Mouse (Mus musculus): ENCODE measurements around the gene Cdr2. TPM values are rescaled to one million over a fixed set of nuclear protein-coding genes. Genes with fewer than 3 reads are reported as not detected.
A peak's percentile ranks its signal among the peaks of the same experiment; 100 is the strongest.
"Not testable (repeated sequence)": the region's sequence is repeated elsewhere in the genome, so short reads cannot be mapped to it uniquely, and the experiment has no call there.

Gene Cdr2
- 19.6 and 23.1 TPM in 2 replicates for polyA plus RNA-seq (2014; fragmentation: Nextera tagmentation; extraction: Ambion mirVana)

DNA sequence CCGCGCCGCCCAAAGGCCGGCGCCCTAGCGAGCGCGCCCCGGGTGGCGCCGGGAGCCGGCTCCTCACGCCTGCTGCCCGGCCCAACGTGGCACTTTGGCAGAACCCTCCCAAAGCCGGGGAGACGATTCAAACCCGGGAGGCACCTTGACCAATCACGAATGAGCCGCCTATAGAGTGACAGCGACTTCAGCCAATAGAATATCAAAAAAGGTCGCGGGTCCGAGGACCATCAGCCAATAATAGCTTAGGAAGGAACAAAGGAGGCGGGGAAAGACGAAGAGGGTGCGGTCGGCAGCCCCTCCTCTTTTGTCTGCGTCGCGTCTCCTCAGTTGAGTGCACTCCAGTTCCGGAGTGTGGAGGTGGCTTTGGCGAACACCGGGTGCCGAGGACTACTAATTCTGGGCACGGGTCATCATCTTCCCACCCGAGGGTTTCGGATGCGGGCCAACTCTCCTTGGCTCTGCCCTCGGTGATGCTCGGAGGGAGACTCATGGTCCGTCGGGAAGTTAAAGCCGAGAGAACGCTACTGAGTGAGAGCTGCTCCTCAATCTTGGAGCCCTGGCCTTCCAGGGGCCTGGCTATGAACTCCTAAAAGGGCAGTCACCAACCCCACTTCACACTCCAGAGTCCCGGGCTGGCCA is at the start of gene Cdr2, which contains the start of gene Mfsd13b:
TSS of gene Cdr2 (minus strand) at position 113 of the 642 bp plus-strand sequence.
TSS of gene Mfsd13b (plus strand) at position 310 of the 642 bp plus-strand sequence.
- Histone ChIP-seq H3K36me3 (replicated peaks; ENCODE audit: control insufficient read depth, insufficient read depth) (no peaks in the 10 kb centered on the region), H3K4me1 (replicated peaks; ENCODE audit: control insufficient read depth, insufficient read depth, low read length) (peaks cover 24% of the 10 kb centered on the region), H3K27me3 (ENCODE audit: control insufficient read depth, insufficient read depth, low read length) (no peaks in the 10 kb centered on the region), H3K4me2 (replicated peaks) (peak within 1 kb of the TSS; percentile 59), H3K9me3 (ENCODE audit: control insufficient read depth, low read length) (no peaks in the 10 kb centered on the region), H3K27ac (peak within 1 kb of the TSS; percentile 59), H3K4me3 (replicated peaks; ENCODE audit: low read length) (peak within 1 kb of the TSS; percentile 95), H3K9ac (peak within 1 kb of the TSS; percentile 82)
- ATAC-seq (ENCODE audit: low FRiP score) (peak; percentile 98), DNase-seq (ENCODE audit: low spot score) (peak; percentile 100)
- under 1% methylated on average over 46 of the region's 46 CpGs for WGBS

DNA sequence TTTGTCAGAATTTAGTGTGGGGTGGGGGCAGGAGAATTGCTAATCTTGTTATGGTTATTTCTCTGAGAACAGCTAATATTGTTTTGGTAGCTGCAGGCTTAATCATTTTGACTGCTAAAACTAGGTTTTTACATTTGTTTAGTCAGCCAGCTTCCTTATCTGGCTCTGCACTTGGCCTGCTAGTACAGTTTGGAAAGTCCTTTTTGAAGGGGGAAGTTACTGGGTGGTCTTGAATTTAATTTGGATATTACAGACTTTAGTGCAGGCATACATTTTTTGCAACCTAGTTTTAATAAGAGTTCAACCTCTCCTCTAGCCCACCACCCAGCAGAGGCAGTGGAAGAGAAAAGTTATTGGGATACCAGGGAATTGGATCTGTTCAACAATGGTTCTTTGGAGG is 47.8 kb upstream of the Cdr2 start:
- not testable (repeated sequence) for ATAC-seq (ENCODE audit: low FRiP score); H3K27me3 ChIP-seq (ENCODE audit: control insufficient read depth, insufficient read depth, low read length); H3K27ac ChIP-seq; H3K36me3 ChIP-seq (replicated peaks; ENCODE audit: control insufficient read depth, insufficient read depth); H3K9ac ChIP-seq; H3K4me3 ChIP-seq (replicated peaks; ENCODE audit: low read length); H3K4me1 ChIP-seq (replicated peaks; ENCODE audit: control insufficient read depth, insufficient read depth, low read length); H3K4me2 ChIP-seq (replicated peaks); H3K9me3 ChIP-seq (ENCODE audit: control insufficient read depth, low read length); DNase-seq (ENCODE audit: low spot score)

DNA sequence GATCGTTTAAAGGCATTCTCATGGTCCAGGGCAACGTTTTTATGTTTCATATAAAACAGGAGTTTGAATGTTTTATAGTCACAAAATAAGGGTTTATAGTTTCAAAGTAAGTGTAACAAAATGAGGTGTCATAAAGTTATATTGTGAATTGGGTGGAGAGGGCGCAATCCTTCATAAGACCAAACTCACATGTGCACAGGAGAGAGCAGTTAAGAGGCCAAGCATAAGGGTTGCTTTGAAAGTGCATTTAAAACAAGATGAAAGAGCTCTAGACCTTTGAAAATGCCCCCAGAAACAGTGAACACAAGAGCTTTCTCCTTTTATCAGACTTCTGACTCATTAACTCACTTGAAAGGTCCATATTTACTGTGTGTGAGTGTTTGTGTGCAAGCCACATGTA is 44.2 kb upstream of the Cdr2 start:
- no peak overlapping the region for H3K4me3 ChIP-seq (replicated peaks; ENCODE audit: low read length)
- 69% methylated on average over 3 of the region's 3 CpGs for WGBS
- H3K9ac ChIP-seq, result no peak overlapping the region
- DNase-seq (ENCODE audit: low spot score), result no peak
- H3K27me3 ChIP-seq (ENCODE audit: control insufficient read depth, insufficient read depth, low read length), result 0 out of 2 replicates have a peak, but pooled peaks cover 3% of the 10 kb centered on the region
- ATAC-seq (ENCODE audit: low FRiP score), result no peak
- H3K9me3 ChIP-seq (ENCODE audit: control insufficient read depth, low read length), result no peaks in the 10 kb centered on the region
- H3K27ac ChIP-seq, result no peak overlapping the region
- no peaks in the 10 kb centered on the region for H3K4me1 ChIP-seq (replicated peaks; ENCODE audit: control insufficient read depth, insufficient read depth, low read length)
- no peaks in the 10 kb centered on the region for H3K36me3 ChIP-seq (replicated peaks; ENCODE audit: control insufficient read depth, insufficient read depth)
- H3K4me2 ChIP-seq (replicated peaks), result no peak overlapping the region

DNA sequence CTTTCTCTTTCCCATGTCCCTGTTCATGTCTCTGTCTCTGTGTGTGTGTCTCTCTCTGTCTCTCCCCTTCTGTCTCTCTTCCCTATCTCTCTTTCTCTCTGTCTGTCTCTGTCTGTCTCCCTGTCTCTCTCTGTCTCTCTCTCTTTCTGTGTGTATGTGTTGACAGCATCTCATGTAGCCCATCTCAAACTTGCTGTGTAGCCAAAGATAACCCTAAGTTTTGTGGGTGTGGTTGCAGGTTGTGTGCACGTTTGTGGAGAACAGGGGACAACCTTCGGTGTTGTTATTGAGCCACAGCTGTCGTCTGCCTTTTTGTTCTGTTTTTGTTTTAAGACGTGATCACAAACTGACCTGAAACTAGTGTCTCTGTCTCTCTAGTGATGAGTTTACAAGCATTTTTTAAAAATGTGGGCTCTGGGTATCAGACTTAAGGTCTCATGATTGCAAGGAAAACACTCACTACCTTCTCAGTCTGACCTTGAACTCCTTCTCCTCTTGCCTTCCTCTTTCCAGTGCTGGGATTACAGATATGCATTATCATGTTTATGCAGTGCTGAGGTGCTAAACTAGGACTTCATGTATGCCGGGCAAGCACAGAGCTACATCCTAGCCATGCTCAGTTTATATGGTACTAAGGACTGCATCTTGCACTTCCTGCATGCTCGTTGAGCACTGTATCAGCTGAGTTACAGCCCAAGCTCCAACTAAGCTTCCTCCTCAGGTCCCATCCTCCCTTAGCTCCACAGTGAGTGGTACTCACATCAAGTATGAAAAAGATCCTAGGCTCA is 43.3 kb upstream of the Cdr2 start:
- WGBS, result 81% methylated on average over 6 of the region's 6 CpGs

DNA sequence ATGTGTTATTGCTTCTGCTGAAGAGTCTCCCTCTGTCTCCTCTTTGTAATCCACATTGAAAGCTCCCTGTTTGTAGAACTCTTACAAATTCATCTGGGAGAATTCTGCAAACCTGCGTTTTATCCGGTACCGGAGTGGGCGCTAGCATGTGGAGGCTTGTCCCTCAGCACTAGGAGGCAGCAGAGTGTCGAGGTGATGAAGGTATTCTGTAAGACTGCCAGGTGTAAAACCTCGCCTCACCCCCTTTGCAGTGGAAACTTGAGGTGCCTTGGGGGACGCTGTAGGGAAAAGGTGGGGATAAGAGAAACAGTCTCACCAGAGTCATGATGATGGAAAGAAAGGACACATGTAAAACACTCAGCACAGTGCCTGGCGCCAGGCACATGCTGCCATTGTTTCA is 38.2 kb upstream of the Cdr2 start:
- Histone ChIP-seq H3K36me3 (replicated peaks; ENCODE audit: control insufficient read depth, insufficient read depth) (no peaks in the 10 kb centered on the region), H3K4me2 (replicated peaks) (no peak overlapping the region), H3K9ac (no peak overlapping the region), H3K27me3 (ENCODE audit: control insufficient read depth, insufficient read depth, low read length) (no peaks in the 10 kb centered on the region), H3K9me3 (ENCODE audit: control insufficient read depth, low read length) (no peaks in the 10 kb centered on the region), H3K4me1 (replicated peaks; ENCODE audit: control insufficient read depth, insufficient read depth, low read length) (no peaks in the 10 kb centered on the region), H3K27ac (no peak overlapping the region), H3K4me3 (replicated peaks; ENCODE audit: low read length) (no peak overlapping the region)
- ATAC-seq (ENCODE audit: low FRiP score) (no peak), DNase-seq (ENCODE audit: low spot score) (no peak)
- WGBS, result 41% methylated on average over 8 of the region's 8 CpGs

More for the DNA sequence above, 43.3 kb upstream of the Cdr2 start:
- DNase-seq (ENCODE audit: low spot score) (no peak), ATAC-seq (ENCODE audit: low FRiP score) (no peak)
- H3K4me2 ChIP-seq (replicated peaks), result no peak overlapping the region
- no peak overlapping the region for H3K4me3 ChIP-seq (replicated peaks; ENCODE audit: low read length)
- H3K36me3 ChIP-seq (replicated peaks; ENCODE audit: control insufficient read depth, insufficient read depth), result no peaks in the 10 kb centered on the region
- H3K27ac ChIP-seq, result no peak overlapping the region
- H3K9ac ChIP-seq, result no peak overlapping the region
- H3K9me3 ChIP-seq (ENCODE audit: control insufficient read depth, low read length), result no peaks in the 10 kb centered on the region
- H3K27me3 ChIP-seq (ENCODE audit: control insufficient read depth, insufficient read depth, low read length), result no peaks in the 10 kb centered on the region
- H3K4me1 ChIP-seq (replicated peaks; ENCODE audit: control insufficient read depth, insufficient read depth, low read length), result no peaks in the 10 kb centered on the region

DNA sequence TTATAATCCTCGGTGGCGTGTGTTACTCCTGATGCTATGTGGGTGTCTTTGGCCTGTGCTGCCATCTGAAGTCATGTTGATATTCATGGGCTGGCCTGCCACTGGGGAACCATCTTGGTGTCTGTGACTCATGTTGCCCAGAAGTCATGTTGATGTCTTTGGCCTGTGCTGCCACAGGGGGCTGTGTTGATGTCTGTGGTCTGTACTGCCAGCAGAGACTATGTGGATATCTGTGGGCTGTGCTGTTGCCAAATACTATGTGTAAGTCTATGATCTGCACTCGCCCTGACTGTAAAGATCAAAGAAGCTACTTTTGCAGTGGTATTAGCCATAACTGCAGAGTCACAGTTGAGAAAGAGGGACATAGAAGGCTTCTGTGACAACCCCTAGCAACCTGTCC is 36.7 kb upstream of the Cdr2 start:
- no peaks in the 10 kb centered on the region for H3K9me3 ChIP-seq (ENCODE audit: control insufficient read depth, low read length)
- no peaks in the 10 kb centered on the region for H3K36me3 ChIP-seq (replicated peaks; ENCODE audit: control insufficient read depth, insufficient read depth)
- no peaks in the 10 kb centered on the region for H3K4me1 ChIP-seq (replicated peaks; ENCODE audit: control insufficient read depth, insufficient read depth, low read length)
- WGBS, result 97% methylated on average over 3 of the region's 3 CpGs
- no peak overlapping the region for H3K4me2 ChIP-seq (replicated peaks)
- no peak for DNase-seq (ENCODE audit: low spot score)
- no peak overlapping the region for H3K4me3 ChIP-seq (replicated peaks; ENCODE audit: low read length)
- ATAC-seq (ENCODE audit: low FRiP score), result no peak
- no peak overlapping the region for H3K27ac ChIP-seq
- no peaks in the 10 kb centered on the region for H3K27me3 ChIP-seq (ENCODE audit: control insufficient read depth, insufficient read depth, low read length)
- no peak overlapping the region for H3K9ac ChIP-seq

DNA sequence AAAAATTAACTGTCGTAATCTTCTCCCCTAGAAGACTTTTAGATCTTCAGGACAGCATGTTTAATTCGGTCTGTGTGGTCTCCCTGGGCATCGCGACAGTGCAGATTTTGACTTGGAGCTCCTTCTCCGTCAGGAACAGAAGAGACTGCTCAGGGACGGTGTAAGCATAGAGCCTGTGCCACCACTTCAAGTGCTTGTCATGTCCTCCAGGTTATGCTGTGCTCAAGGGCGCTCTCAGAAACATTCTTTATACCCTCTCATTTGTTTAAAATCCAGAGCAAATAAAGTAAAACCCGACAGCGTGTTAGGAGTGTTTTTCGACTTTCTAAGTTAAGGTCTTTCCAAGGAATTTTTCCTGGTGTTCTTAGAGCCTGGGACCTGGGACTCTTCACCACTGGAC is 32.4 kb upstream of the Cdr2 start:
- DNase-seq (ENCODE audit: low spot score), result no peak
- Histone ChIP-seq H3K4me3 (replicated peaks; ENCODE audit: low read length) (no peak overlapping the region), H3K9me3 (ENCODE audit: control insufficient read depth, low read length) (no peaks in the 10 kb centered on the region), H3K4me1 (replicated peaks; ENCODE audit: control insufficient read depth, insufficient read depth, low read length) (no peaks in the 10 kb centered on the region), H3K27me3 (ENCODE audit: control insufficient read depth, insufficient read depth, low read length) (no peaks in the 10 kb centered on the region), H3K36me3 (replicated peaks; ENCODE audit: control insufficient read depth, insufficient read depth) (no peaks in the 10 kb centered on the region), H3K9ac (no peak overlapping the region), H3K4me2 (replicated peaks) (no peak overlapping the region), H3K27ac (no peak overlapping the region)
- no peak for ATAC-seq (ENCODE audit: low FRiP score)
- WGBS, result 94% methylated on average over 10 of the region's 10 CpGs

DNA sequence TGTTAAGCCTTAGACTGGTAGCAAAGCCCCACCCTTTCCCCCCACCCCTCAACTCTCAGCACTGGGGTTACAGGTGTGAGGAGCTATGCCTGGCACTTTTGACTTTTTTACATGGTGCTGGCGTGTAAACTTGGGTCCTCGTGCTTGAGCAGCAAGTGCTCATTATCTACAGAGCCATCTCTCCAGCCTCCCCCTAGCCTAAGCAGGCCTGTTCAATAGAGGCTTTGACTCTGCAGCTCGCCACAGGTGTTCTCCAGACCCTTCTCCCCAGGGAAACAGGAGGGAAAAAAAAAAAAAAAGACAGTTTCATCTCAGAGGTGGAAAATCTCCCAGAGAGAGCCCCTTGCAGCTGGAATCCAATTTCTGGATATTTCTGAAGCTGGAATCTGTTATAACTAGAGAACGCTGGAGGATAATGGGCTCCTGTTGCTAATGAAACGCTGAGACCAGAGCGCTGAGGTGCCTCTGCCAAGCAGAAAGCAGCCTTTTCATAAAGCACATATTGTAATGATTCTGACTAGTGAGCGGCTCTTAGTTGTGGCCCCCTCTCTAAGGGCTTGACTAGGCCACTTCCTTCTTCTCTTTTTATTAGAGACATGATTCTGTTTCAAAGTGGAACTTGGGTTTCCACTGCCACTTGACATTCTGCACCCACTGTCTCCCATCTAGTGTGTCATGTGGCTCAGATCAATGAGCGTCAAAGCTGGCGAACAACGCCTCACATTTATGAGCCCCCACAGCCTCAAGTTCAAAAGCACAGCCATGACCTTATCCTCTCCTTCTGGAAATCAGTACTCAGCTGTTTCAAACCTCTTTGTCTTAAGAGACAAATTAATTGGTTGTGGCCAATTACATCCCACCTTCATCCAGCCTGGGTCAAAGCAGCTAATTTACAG is 29.9 kb upstream of the Cdr2 start:
- H3K4me3 ChIP-seq (replicated peaks; ENCODE audit: low read length), result no peak overlapping the region
- H3K9me3 ChIP-seq (ENCODE audit: control insufficient read depth, low read length), result no peaks in the 10 kb centered on the region
- H3K4me2 ChIP-seq (replicated peaks), result no peak overlapping the region
- WGBS, result 65% methylated on average over 10 of the region's 10 CpGs
- no peak overlapping the region for H3K9ac ChIP-seq
- no peak for DNase-seq (ENCODE audit: low spot score)
- H3K4me1 ChIP-seq (replicated peaks; ENCODE audit: control insufficient read depth, insufficient read depth, low read length), result no peaks in the 10 kb centered on the region
- no peak overlapping the region for H3K27ac ChIP-seq
- ATAC-seq (ENCODE audit: low FRiP score), result no peak
- no peaks in the 10 kb centered on the region for H3K27me3 ChIP-seq (ENCODE audit: control insufficient read depth, insufficient read depth, low read length)
- H3K36me3 ChIP-seq (replicated peaks; ENCODE audit: control insufficient read depth, insufficient read depth), result no peaks in the 10 kb centered on the region
